Mouse (Mus musculus) naive thymus-derived CD4-positive, alpha-beta T cell, adult 2 months (primary cell): ENCODE measurements around the gene C030005K15Rik.
"Not testable (repeated sequence)": the region's sequence is repeated elsewhere in the genome, so short reads cannot be mapped to it uniquely, and the experiment has no call there.

Experiments
- DNase-seq: peaks from one replicate; pipeline ENCODE4 v3.0.0-alpha.2; 2011; ENCODE audit warnings: low read depth

C030005K15Rik gene

GRCm38 (mm10) chr10:97726655-97727054 is at the start of gene C030005K15Rik:
C030005K15Rik (minus strand) TSS chr10:97726755.
- not testable (repeated sequence) for DNase-seq

- DNase-seq = no peak
These were observed 41.7 kb upstream of the C030005K15Rik start for GRCm38 (mm10) chr10:97768171-97768749.

GRCm38 (mm10) chr10:97753821-97754220 is 27.3 kb upstream of the C030005K15Rik start:
- no peak for DNase-seq

- no peak for DNase-seq
These were observed 20.7 kb upstream of the C030005K15Rik start for GRCm38 (mm10) chr10:97747231-97747630.

- no peak for DNase-seq
These were observed 626 bp downstream of the C030005K15Rik start for GRCm38 (mm10) chr10:97725929-97726328.

GRCm38 (mm10) chr10:97722709-97723108 is 3.8 kb downstream of the C030005K15Rik start:
- DNase-seq = no peak

- DNase-seq = no peak
These were observed 5.9 kb downstream of the C030005K15Rik start for GRCm38 (mm10) chr10:97720625-97721024.

GRCm38 (mm10) chr10:97718021-97718420 is 8.5 kb downstream of the C030005K15Rik start:
- DNase-seq = no peak

- DNase-seq = no peak
These were observed 9.3 kb downstream of the C030005K15Rik start for GRCm38 (mm10) chr10:97717233-97717632.

- no peak for DNase-seq
These were observed 11.2 kb downstream of the C030005K15Rik start for GRCm38 (mm10) chr10:97715289-97715906.

- no peak for DNase-seq
These were observed 12.0 kb downstream of the C030005K15Rik start for GRCm38 (mm10) chr10:97714584-97714983.

- DNase-seq = peak; percentile 46
These were observed 13.9 kb downstream of the C030005K15Rik start for GRCm38 (mm10) chr10:97712687-97713086.

- DNase-seq = peak; percentile 36
These were observed 22.0 kb downstream of the C030005K15Rik start for GRCm38 (mm10) chr10:97704562-97704961.

- no peak for DNase-seq
These were observed 24.2 kb downstream of the C030005K15Rik start for GRCm38 (mm10) chr10:97702321-97702720.

GRCm38 (mm10) chr10:97693398-97694135 is 33.0 kb downstream of the C030005K15Rik start:
- no peak for DNase-seq

- DNase-seq = no peak
These were observed 33.6 kb downstream of the C030005K15Rik start, which contains the start of gene Ccer1 for GRCm38 (mm10) chr10:97692913-97693312. Ccer1 (plus strand) TSS chr10:97693059.

GRCm38 (mm10) chr10:97689425-97689824 is 37.1 kb downstream of the C030005K15Rik start:
- DNase-seq = no peak

- no peak for DNase-seq
These were observed 39.4 kb downstream of the C030005K15Rik start for GRCm38 (mm10) chr10:97687198-97687597.

GRCm38 (mm10) chr10:97682981-97683380 is 43.6 kb downstream of the C030005K15Rik start:
- DNase-seq = no peak
